Mouse (Mus musculus): ENCODE measurements around the gene Hist2h2bb. TPM values are rescaled to one million over a fixed set of nuclear protein-coding genes. Genes with fewer than 3 reads are reported as not detected.
"Not testable (repeated sequence)": the region's sequence is repeated elsewhere in the genome, so short reads cannot be mapped to it uniquely, and the experiment has no call there.

Gene Hist2h2bb
- total RNA-seq, 2 experiments from 2014 or later: 126 to 137 TPM

GRCm38 (mm10) chr3:96287334-96287733 lies 17.8 kb downstream of the Hist2h2bb start:
- H3K27ac ChIP-seq; DNase-seq (ENCODE audit: low spot score in 2 of 2); H3K4me3 ChIP-seq: not testable (repeated sequence)
- peak; percentile 78 for TF ChIP-seq CTCF (conservative IDR thresholded peaks at IDR 0.05)

GRCm38 (mm10) chr3:96289201-96289600 lies 19.6 kb downstream of the Hist2h2bb start:
- DNase-seq (ENCODE audit: low spot score in 2 of 2): no peak
- Histone ChIP-seq H3K27ac (no peak overlapping the region), H3K4me3 (no peak overlapping the region)
- no peak for TF ChIP-seq CTCF (conservative IDR thresholded peaks at IDR 0.05)

- not testable (repeated sequence) for H3K27ac ChIP-seq; H3K4me3 ChIP-seq; DNase-seq (ENCODE audit: low spot score in 2 of 2)
Observed at GRCm38 (mm10) chr3:96290727-96291126, 21.2 kb downstream of the Hist2h2bb start.

- Histone ChIP-seq H3K27ac (no peak overlapping the region), H3K4me3 (no peak overlapping the region)
- TF ChIP-seq CTCF (conservative IDR thresholded peaks at IDR 0.05): no peak
- no peak for DNase-seq (ENCODE audit: low spot score in 2 of 2)
Observed at GRCm38 (mm10) chr3:96292641-96293040, 23.1 kb downstream of the Hist2h2bb start.

GRCm38 (mm10) chr3:96293368-96293767 lies 23.8 kb downstream of the Hist2h2bb start:
- no peak for TF ChIP-seq CTCF (conservative IDR thresholded peaks at IDR 0.05)
- no peak for DNase-seq (ENCODE audit: low spot score in 2 of 2)
- Histone ChIP-seq H3K27ac (peak overlapping the region; percentile 10; the same call in 1 of the 2 replicates), H3K4me3 (no peak overlapping the region; the same call in 1 of the 2 replicates)

GRCm38 (mm10) chr3:96293787-96294186 lies 24.2 kb downstream of the Hist2h2bb start, which contains the start of gene Fcgr1:
TSS of gene Fcgr1 (minus strand) at chr3:96293969.
- Histone ChIP-seq H3K4me3 (no peak within 1 kb of the TSS; the same call in 1 of the 2 replicates), H3K27ac (peak within 1 kb of the TSS; percentile 10; the same call in 1 of the 2 replicates)
- TF ChIP-seq CTCF (conservative IDR thresholded peaks at IDR 0.05): no peak
- no peak for DNase-seq (ENCODE audit: low spot score in 2 of 2)

GRCm38 (mm10) chr3:96298360-96298759 lies 28.8 kb downstream of the Hist2h2bb start:
- no peak for TF ChIP-seq CTCF (conservative IDR thresholded peaks at IDR 0.05)
- Histone ChIP-seq H3K27ac (no peak overlapping the region), H3K4me3 (no peak overlapping the region)
- no peak for DNase-seq (ENCODE audit: low spot score in 2 of 2)

- Histone ChIP-seq H3K27ac (no peak overlapping the region), H3K4me3 (no peak overlapping the region)
- DNase-seq (ENCODE audit: low spot score in 2 of 2): no peak
- TF ChIP-seq CTCF (conservative IDR thresholded peaks at IDR 0.05): no peak
Observed at GRCm38 (mm10) chr3:96299562-96299961, 30.0 kb downstream of the Hist2h2bb start.

- peak overlapping the region; percentile 24; the same call in 1 of the 2 replicates for H3K4me3 ChIP-seq
- peak overlapping the region; percentile 43; the same call in 1 of the 2 replicates for H3K27ac ChIP-seq
- no peak for TF ChIP-seq CTCF (conservative IDR thresholded peaks at IDR 0.05)
- DNase-seq (ENCODE audit: low spot score in 2 of 2): no peak
Observed at GRCm38 (mm10) chr3:96300706-96301529, 31.4 kb downstream of the Hist2h2bb start.

- H3K27ac ChIP-seq: no peak overlapping the region
- TF ChIP-seq CTCF (conservative IDR thresholded peaks at IDR 0.05): no peak
- H3K4me3 ChIP-seq: no peak overlapping the region
- DNase-seq (ENCODE audit: low spot score in 2 of 2): no peak
Observed at GRCm38 (mm10) chr3:96302076-96302475, 32.5 kb downstream of the Hist2h2bb start.

- no peak for TF ChIP-seq CTCF (conservative IDR thresholded peaks at IDR 0.05)
- DNase-seq (ENCODE audit: low spot score in 2 of 2): no peak
- no peak overlapping the region for H3K4me3 ChIP-seq
- no peak overlapping the region for H3K27ac ChIP-seq
Observed at GRCm38 (mm10) chr3:96306506-96306905, 37.0 kb downstream of the Hist2h2bb start.

- no peak for DNase-seq (ENCODE audit: low spot score in 2 of 2)
- no peak for TF ChIP-seq CTCF (conservative IDR thresholded peaks at IDR 0.05)
- Histone ChIP-seq H3K27ac (no peak overlapping the region), H3K4me3 (no peak overlapping the region)
Observed at GRCm38 (mm10) chr3:96309441-96309840, 39.9 kb downstream of the Hist2h2bb start.

GRCm38 (mm10) chr3:96312341-96313098 lies 43.0 kb downstream of the Hist2h2bb start:
- no peak overlapping the region for H3K27ac ChIP-seq
- no peak overlapping the region for H3K4me3 ChIP-seq
- DNase-seq (ENCODE audit: low spot score in 2 of 2): peak in 1 of 2 experiments; percentile 42
- TF ChIP-seq CTCF (conservative IDR thresholded peaks at IDR 0.05): no peak

Small RNA genes lying within 50 kb of the gene (microRNA-seq; reads per million reads assigned to microRNA genes)
- gene Gm44492 (0 to 0.64 reads per million in 2 experiments), gene Gm47311 (0 reads per million in 2 experiments), gene Gm47313 (0 reads per million in 2 experiments)

Other genes with a start within 250 kb of the Hist2h2bb start
- 10 to 100 TPM; 45.5 to 48.3 TPM for gene Vps45, start 211.3 kb upstream of the Hist2h2bb start, total RNA-seq (2021)
- gene Otud7b, start 165.2 kb upstream of the Hist2h2bb start, total RNA-seq (2021): 10 to 100 TPM; 30.1 to 33.4 TPM
- gene Mtmr11, start 107.7 kb upstream of the Hist2h2bb start, total RNA-seq (2021): 1 to 10 TPM; 4.3 to 5.3 TPM
- 10 to 100 TPM; 50.1 to 50.2 TPM for gene Sf3b4, start 97.4 kb upstream of the Hist2h2bb start, total RNA-seq (2021)
- 100 to 1,000 TPM; 352 to 370 TPM for gene Sv2a, start 88.6 kb upstream of the Hist2h2bb start, total RNA-seq (2021)
- gene Bola1, start 50.0 kb upstream of the Hist2h2bb start, total RNA-seq (2021): 10 to 100 TPM; 16.2 to 16.7 TPM
- 10 to 100 TPM in 1 of 2 experiments, 1 to 10 TPM in 1; 9.3 to 12.7 TPM for gene Hist2h2ab, start 49.9 kb upstream of the Hist2h2bb start, total RNA-seq (2021)
- gene Hist2h2ac, start 48.9 kb upstream of the Hist2h2bb start, total RNA-seq (2021): 10 to 100 TPM; 21.9 to 28.0 TPM
- 1 to 10 TPM; 7.6 to 7.9 TPM for gene Hist2h2be, start 48.6 kb upstream of the Hist2h2bb start, total RNA-seq (2021)
- 10 to 100 TPM; 11.4 to 12.3 TPM for gene Hist2h3c2, start 30.6 kb upstream of the Hist2h2bb start, total RNA-seq (2021)
- gene Hist2h2aa2, start 29.5 kb upstream of the Hist2h2bb start, total RNA-seq (2021): 100 to 1,000 TPM; 208 to 213 TPM
- 10 to 100 TPM in 1 of 2 experiments, not detected in 1; 11.7 TPM for gene Hist2h2aa1, start 24.3 kb upstream of the Hist2h2bb start, total RNA-seq (2021)
- gene Hist2h3c1, start 23.1 kb upstream of the Hist2h2bb start, total RNA-seq (2021): not detected
- gene Hist2h4, start 6.4 kb upstream of the Hist2h2bb start, total RNA-seq (2021): 10 to 100 TPM; 29.6 to 29.9 TPM
- 10 to 100 TPM; 48.4 to 51.6 TPM for gene Hist2h3b, start 1.1 kb upstream of the Hist2h2bb start, total RNA-seq (2021)
- 1 to 10 TPM; 2.2 to 2.3 TPM for gene Fcgr1, start 24.2 kb downstream of the Hist2h2bb start, total RNA-seq (2021)
- gene BC107364, start 182.6 kb downstream of the Hist2h2bb start, total RNA-seq (2021): not detected